Mouse (Mus musculus) adrenal gland, adult 8-10 months (tissue): Measurements from ENCODE around the gene Itk. TPM values are rescaled to one million over a fixed set of nuclear protein-coding genes. Genes with fewer than 3 reads are reported as not detected.

Source experiments
- total RNA-seq, 4 experiments: library from RNA; stranded (reverse); gene quantifications; 2 replicates each; pipeline ENCODE4 v1.2.4; 2022

Itk gene
- total RNA-seq, 4 experiments from 2014 or later = 0.23 to 0.65 (median 0.43) TPM

Other genes starting within 250 kb of the Itk start
- under 1 TPM in 1 of 4 experiments, not detected in 3; 0.08 TPM for gene Nipal4, start 223.0 kb downstream of the Itk start, total RNA-seq
- not detected for gene Fndc9, start 154.0 kb downstream of the Itk start, total RNA-seq
- 100 to 1,000 TPM; 118 to 135 (median 125) TPM for gene Cyfip2, start 76.7 kb downstream of the Itk start, total RNA-seq
- gene Fam71b, start 7.0 kb upstream of the Itk start, total RNA-seq = not detected
- gene Med7, start 47.4 kb upstream of the Itk start, total RNA-seq = 10 to 100 TPM; 37.9 to 40.6 (median 39.0) TPM
- gene Havcr2, start 65.4 kb upstream of the Itk start, total RNA-seq = 1 to 10 TPM; 2.1 to 3.9 (median 3.0) TPM
- not detected for gene Gm12169, start 134.7 kb upstream of the Itk start, total RNA-seq
- gene BC053393, start 182.0 kb upstream of the Itk start, total RNA-seq = not detected
- not detected for gene Dppa1, start 239.7 kb upstream of the Itk start, total RNA-seq